Mouse (Mus musculus): Measurements from ENCODE around the gene Gas7. TPM values are rescaled to one million over a fixed set of nuclear protein-coding genes. Genes with fewer than 3 reads are reported as not detected.

Gene Gas7
- polyA plus RNA-seq, 1 experiment from 2014 or later: 15.7 TPM

- Histone ChIP-seq H3K27me3 (ENCODE audit: control insufficient read depth, insufficient read depth, low read length) (no peaks in the 10 kb centered on the region), H3K27ac (replicated peaks; ENCODE audit: low read depth, low read length) (no peak overlapping the region)
Measured at GRCm38 (mm10) chr11:67675562-67676540, 220.6 kb downstream of the Gas7 start.

GRCm38 (mm10) chr11:67679300-67679699 is 224.1 kb downstream of the Gas7 start:
- H3K4me3 ChIP-seq (replicated peaks; ENCODE audit: low read depth, low read length): no peak overlapping the region
- H3K9me3 ChIP-seq (ENCODE audit: control insufficient read depth, low read length): no peaks in the 10 kb centered on the region
- no peak overlapping the region for H3K9ac ChIP-seq (replicated peaks; ENCODE audit: low read length)
- no peaks in the 10 kb centered on the region for H3K27me3 ChIP-seq (ENCODE audit: control insufficient read depth, insufficient read depth, low read length)
- 77% methylated on average over 5 of the region's 5 CpGs for WGBS
- H3K36me3 ChIP-seq (ENCODE audit: control insufficient read depth, insufficient read depth, low read length): no peaks in the 10 kb centered on the region
- no peak overlapping the region for H3K27ac ChIP-seq (replicated peaks; ENCODE audit: low read depth, low read length)
- H3K4me1 ChIP-seq (ENCODE audit: control insufficient read depth, insufficient read depth, low read length): no peaks in the 10 kb centered on the region
- ATAC-seq (ENCODE audit: low FRiP score, low TSS enrichment) (no peak), DNase-seq (no peak)
- H3K4me2 ChIP-seq (ENCODE audit: low read length): no peak overlapping the region

More at GRCm38 (mm10) chr11:67675562-67676540, 220.6 kb downstream of the Gas7 start:
- Histone ChIP-seq H3K9me3 (ENCODE audit: control insufficient read depth, low read length) (no peaks in the 10 kb centered on the region), H3K36me3 (ENCODE audit: control insufficient read depth, insufficient read depth, low read length) (no peaks in the 10 kb centered on the region), H3K4me1 (ENCODE audit: control insufficient read depth, insufficient read depth, low read length) (no peaks in the 10 kb centered on the region), H3K4me3 (replicated peaks; ENCODE audit: low read depth, low read length) (no peak overlapping the region), H3K9ac (replicated peaks; ENCODE audit: low read length) (no peak overlapping the region), H3K4me2 (ENCODE audit: low read length) (no peak overlapping the region)
- DNase-seq (peak; percentile 93), ATAC-seq (ENCODE audit: low FRiP score, low TSS enrichment) (peak; percentile 53)
- 61% methylated on average over 12 of the region's 12 CpGs for whole genome bisulfite sequencing

- Histone ChIP-seq H3K27ac (replicated peaks; ENCODE audit: low read depth, low read length) (no peak overlapping the region), H3K9me3 (ENCODE audit: control insufficient read depth, low read length) (no peaks in the 10 kb centered on the region), H3K4me2 (ENCODE audit: low read length) (no peak overlapping the region), H3K27me3 (ENCODE audit: control insufficient read depth, insufficient read depth, low read length) (no peaks in the 10 kb centered on the region), H3K9ac (replicated peaks; ENCODE audit: low read length) (no peak overlapping the region), H3K36me3 (ENCODE audit: control insufficient read depth, insufficient read depth, low read length) (no peaks in the 10 kb centered on the region), H3K4me3 (replicated peaks; ENCODE audit: low read depth, low read length) (no peak overlapping the region), H3K4me1 (ENCODE audit: control insufficient read depth, insufficient read depth, low read length) (no peaks in the 10 kb centered on the region)
- DNase-seq (no peak), ATAC-seq (ENCODE audit: low FRiP score, low TSS enrichment) (no peak)
- WGBS: 90% methylated on average over 2 of the region's 2 CpGs
Measured at GRCm38 (mm10) chr11:67679930-67680329, 224.7 kb downstream of the Gas7 start.

- Histone ChIP-seq H3K4me1 (ENCODE audit: control insufficient read depth, insufficient read depth, low read length) (no peaks in the 10 kb centered on the region), H3K27ac (replicated peaks; ENCODE audit: low read depth, low read length) (no peak overlapping the region), H3K36me3 (ENCODE audit: control insufficient read depth, insufficient read depth, low read length) (no peaks in the 10 kb centered on the region), H3K4me2 (ENCODE audit: low read length) (no peak overlapping the region), H3K9me3 (ENCODE audit: control insufficient read depth, low read length) (no peaks in the 10 kb centered on the region), H3K9ac (replicated peaks; ENCODE audit: low read length) (no peak overlapping the region), H3K4me3 (replicated peaks; ENCODE audit: low read depth, low read length) (no peak overlapping the region), H3K27me3 (ENCODE audit: control insufficient read depth, insufficient read depth, low read length) (no peaks in the 10 kb centered on the region)
- DNase-seq (no peak), ATAC-seq (ENCODE audit: low FRiP score, low TSS enrichment) (no peak)
- WGBS: 89% methylated on average over 3 of the region's 3 CpGs
Measured at GRCm38 (mm10) chr11:67681871-67682270, 226.6 kb downstream of the Gas7 start.

- peak; percentile 56 for DNase-seq
Measured at GRCm38 (mm10) chr11:67686109-67686508, 230.9 kb downstream of the Gas7 start.

GRCm38 (mm10) chr11:67694703-67695376 is 239.6 kb downstream of the Gas7 start, which contains the start of gene Rcvrn:
Gene Rcvrn, plus strand, starts transcription at chr11:67695326.
- ATAC-seq (ENCODE audit: low FRiP score, low TSS enrichment) (no peak), DNase-seq (no peak)
- 64% methylated on average over 7 of the region's 7 CpGs for WGBS

More at GRCm38 (mm10) chr11:67686109-67686508, 230.9 kb downstream of the Gas7 start:
- Histone ChIP-seq H3K4me3 (replicated peaks; ENCODE audit: low read depth, low read length) (no peak overlapping the region), H3K27ac (replicated peaks; ENCODE audit: low read depth, low read length) (no peak overlapping the region), H3K4me2 (ENCODE audit: low read length) (no peak overlapping the region), H3K9me3 (ENCODE audit: control insufficient read depth, low read length) (no peaks in the 10 kb centered on the region), H3K27me3 (ENCODE audit: control insufficient read depth, insufficient read depth, low read length) (no peaks in the 10 kb centered on the region), H3K36me3 (ENCODE audit: control insufficient read depth, insufficient read depth, low read length) (no peaks in the 10 kb centered on the region), H3K9ac (replicated peaks; ENCODE audit: low read length) (no peak overlapping the region), H3K4me1 (ENCODE audit: control insufficient read depth, insufficient read depth, low read length) (no peaks in the 10 kb centered on the region)
- WGBS: 56% methylated on average over 2 of the region's 2 CpGs
- ATAC-seq (ENCODE audit: low FRiP score, low TSS enrichment): no peak

GRCm38 (mm10) chr11:67712976-67713375 is 257.7 kb downstream of the Gas7 start:
- Histone ChIP-seq H3K9me3 (ENCODE audit: control insufficient read depth, low read length) (no peaks in the 10 kb centered on the region), H3K27ac (replicated peaks; ENCODE audit: low read depth, low read length) (no peak overlapping the region), H3K9ac (replicated peaks; ENCODE audit: low read length) (no peak overlapping the region), H3K36me3 (ENCODE audit: control insufficient read depth, insufficient read depth, low read length) (no peaks in the 10 kb centered on the region), H3K4me3 (replicated peaks; ENCODE audit: low read depth, low read length) (no peak overlapping the region), H3K27me3 (ENCODE audit: control insufficient read depth, insufficient read depth, low read length) (no peaks in the 10 kb centered on the region), H3K4me2 (ENCODE audit: low read length) (no peak overlapping the region), H3K4me1 (ENCODE audit: control insufficient read depth, insufficient read depth, low read length) (no peaks in the 10 kb centered on the region)
- 87% methylated on average over 4 of the region's 4 CpGs for WGBS
- ATAC-seq (ENCODE audit: low FRiP score, low TSS enrichment) (no peak), DNase-seq (no peak)

More at GRCm38 (mm10) chr11:67694703-67695376, 239.6 kb downstream of the Gas7 start, which contains the start of gene Rcvrn:
- H3K4me3 ChIP-seq (replicated peaks; ENCODE audit: low read depth, low read length): no peak within 1 kb of the TSS
- H3K4me2 ChIP-seq (ENCODE audit: low read length): no peak within 1 kb of the TSS
- H3K36me3 ChIP-seq (ENCODE audit: control insufficient read depth, insufficient read depth, low read length): no peaks in the 10 kb centered on the region
- H3K27me3 ChIP-seq (ENCODE audit: control insufficient read depth, insufficient read depth, low read length): no peaks in the 10 kb centered on the region
- no peak within 1 kb of the TSS for H3K27ac ChIP-seq (replicated peaks; ENCODE audit: low read depth, low read length)
- H3K9ac ChIP-seq (replicated peaks; ENCODE audit: low read length): no peak within 1 kb of the TSS
- no peaks in the 10 kb centered on the region for H3K9me3 ChIP-seq (ENCODE audit: control insufficient read depth, low read length)
- no peaks in the 10 kb centered on the region for H3K4me1 ChIP-seq (ENCODE audit: control insufficient read depth, insufficient read depth, low read length)

- no peak overlapping the region for H3K4me3 ChIP-seq (replicated peaks; ENCODE audit: low read depth, low read length)
- no peaks in the 10 kb centered on the region for H3K36me3 ChIP-seq (ENCODE audit: control insufficient read depth, insufficient read depth, low read length)
- WGBS: 87% methylated on average over 4 of the region's 4 CpGs
- H3K4me1 ChIP-seq (ENCODE audit: control insufficient read depth, insufficient read depth, low read length): no peaks in the 10 kb centered on the region
- H3K27ac ChIP-seq (replicated peaks; ENCODE audit: low read depth, low read length): no peak overlapping the region
- no peaks in the 10 kb centered on the region for H3K9me3 ChIP-seq (ENCODE audit: control insufficient read depth, low read length)
- ATAC-seq (ENCODE audit: low FRiP score, low TSS enrichment) (no peak), DNase-seq (no peak)
- no peak overlapping the region for H3K4me2 ChIP-seq (ENCODE audit: low read length)
- no peak overlapping the region for H3K9ac ChIP-seq (replicated peaks; ENCODE audit: low read length)
- H3K27me3 ChIP-seq (ENCODE audit: control insufficient read depth, insufficient read depth, low read length): no peaks in the 10 kb centered on the region
Measured at GRCm38 (mm10) chr11:67715382-67715781, 260.1 kb downstream of the Gas7 start.

Measured in midbrain, embryonic 14.5 days (tissue).